Mouse (Mus musculus): ENCODE measurements at regions not wholly inside any gene's neighbourhood (a gene's known extent, or its start where the extent isn't known, plus 50 kb on each side); places are given as distances from the start of the nearest gene placed in this dataset.
A peak's percentile ranks its signal among the peaks of the same experiment; 100 is the strongest.
"Not testable (repeated sequence)": the region's sequence is repeated elsewhere in the genome, so short reads cannot be mapped to it uniquely, and the experiment has no call there.

GRCm38 (mm10) chrX:92981141-92981540, 305.1 kb upstream of the Arx start:
- no peak for DNase-seq

- no peak for DNase-seq
Observed at GRCm38 (mm10) chrX:93002236-93002976, 283.8 kb upstream of the Arx start.

- no peak for DNase-seq
Observed at GRCm38 (mm10) chrX:93006681-93007080, 279.6 kb upstream of the Arx start.

GRCm38 (mm10) chrX:93011578-93011977, 274.7 kb upstream of the Arx start:
- peak; percentile 1 for DNase-seq

- DNase-seq = peak; percentile 1
Observed at GRCm38 (mm10) chrX:93016391-93016790, 269.9 kb upstream of the Arx start.

GRCm38 (mm10) chrX:93041096-93041495, 245.1 kb upstream of the Arx start:
- no peak for DNase-seq

- no peak for DNase-seq
Observed at GRCm38 (mm10) chrX:93042736-93043135, 243.5 kb upstream of the Arx start.

- DNase-seq = no peak
Observed at GRCm38 (mm10) chrX:93048967-93049754, 237.1 kb upstream of the Arx start.

GRCm38 (mm10) chrX:93049755-93050143, 236.5 kb upstream of the Arx start:
- DNase-seq = no peak

GRCm38 (mm10) chrX:93059533-93059932, 226.7 kb upstream of the Arx start:
- no peak for DNase-seq

- DNase-seq = no peak
Observed at GRCm38 (mm10) chrX:93068884-93069283, 217.4 kb upstream of the Arx start.

- DNase-seq = peak; percentile 69
Observed at GRCm38 (mm10) chrX:93069569-93070289, 216.5 kb upstream of the Arx start.

- DNase-seq = no peak
Observed at GRCm38 (mm10) chrX:93070290-93070611, 216.0 kb upstream of the Arx start.

- DNase-seq = no peak
Observed at GRCm38 (mm10) chrX:93088976-93089375, 197.3 kb upstream of the Arx start.

GRCm38 (mm10) chrX:93097551-93097950, 188.7 kb upstream of the Arx start:
- DNase-seq = no peak

GRCm38 (mm10) chrX:93107930-93108567, 178.2 kb upstream of the Arx start:
- no peak for DNase-seq

- DNase-seq = not testable (repeated sequence)
Observed at GRCm38 (mm10) chrX:93154367-93154766, 131.9 kb upstream of the Arx start.

- DNase-seq = peak; percentile 21
Observed at GRCm38 (mm10) chrX:93159105-93159504, 127.1 kb upstream of the Arx start.

GRCm38 (mm10) chrX:93160956-93161355, 125.3 kb upstream of the Arx start:
- no peak for DNase-seq
